ENCODE assay signal across 8 mouse cellular contexts in the genomic region with DNA sequence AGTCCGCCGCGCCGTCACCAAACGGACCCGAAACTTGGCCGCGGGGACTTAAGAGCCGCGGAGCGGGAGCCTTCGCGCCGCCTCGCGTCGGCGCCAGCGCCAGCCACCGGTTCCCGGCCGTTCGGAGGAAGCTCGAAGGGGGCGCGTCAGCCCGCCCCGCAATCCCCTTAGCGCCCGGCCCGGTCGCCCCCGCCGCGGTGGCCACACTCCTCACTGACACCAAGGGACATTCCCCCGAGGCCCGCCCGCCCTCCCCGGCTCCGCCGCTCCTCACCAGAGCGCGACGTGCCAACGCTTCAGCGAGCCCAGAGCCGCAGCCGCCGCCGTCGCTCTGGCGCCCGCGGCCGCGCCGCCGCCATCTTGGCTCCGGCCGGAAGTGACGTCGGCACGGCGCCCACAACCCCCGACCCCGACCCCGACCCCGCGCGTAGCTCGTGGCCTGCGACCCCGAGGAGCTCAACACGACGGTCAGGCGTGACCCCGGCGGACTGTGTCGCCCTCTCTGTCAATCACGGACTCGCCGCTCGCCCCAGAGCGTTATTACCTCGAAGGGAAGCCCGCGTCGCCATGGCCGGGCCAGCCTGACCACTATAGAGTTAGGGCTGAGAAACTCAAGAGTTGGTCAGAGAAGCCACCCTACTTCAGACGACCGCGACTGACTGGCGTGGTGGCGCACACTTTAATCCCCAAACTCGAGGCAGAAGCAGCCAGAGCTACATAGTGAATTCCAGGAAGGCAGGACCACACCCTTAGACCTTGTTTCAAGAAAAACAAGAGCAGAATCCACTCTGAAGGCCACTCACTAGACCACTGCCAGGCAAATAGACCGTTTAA. TPM values are rescaled to one million over a fixed set of nuclear protein-coding genes. Genes with fewer than 3 reads are reported as not detected.
DNase-seq lines count a peak whose midpoint lies in the region; ATAC-seq and TF ChIP-seq lines count a peak whose summit lies in the region.

A gene (minus strand): TSS at position 655 of the 834 bp plus-strand sequence.

- H3K4me3 ChIP-seq in hindbrain, embryonic 12.5 days, result peak within 1 kb of the TSS; percentile 83
- peak within 1 kb of the TSS; percentile 84 for H3K4me3 ChIP-seq in lung, postnatal 0 days (ENCODE audit: low read depth, low read length)

- no peak for TF ChIP-seq EP300 in lung, postnatal 0 days (IDR thresholded peaks at IDR 0.05)

- H3K4me2 ChIP-seq in hindbrain, embryonic 12.5 days (replicated peaks), result peak within 1 kb of the TSS; percentile 77
- H3K4me2 ChIP-seq in lung, postnatal 0 days (replicated peaks; ENCODE audit: low read depth, low read length), result peak within 1 kb of the TSS; percentile 83

- peak; percentile 81 for ATAC-seq in hindbrain, embryonic 12.5 days (ENCODE audit: low FRiP score)
- peak; percentile 85 for ATAC-seq in lung, postnatal 0 days

- peaks cover 16% of the 10 kb centered on the region for H3K4me1 ChIP-seq in hindbrain, embryonic 12.5 days
- H3K4me1 ChIP-seq in lung, postnatal 0 days (ENCODE audit: insufficient read depth, low read depth, low read length), result no peaks in the 10 kb centered on the region

- H3K36me3 ChIP-seq in hindbrain, embryonic 12.5 days, result no peaks in the 10 kb centered on the region
- no peaks in the 10 kb centered on the region for H3K36me3 ChIP-seq in lung, postnatal 0 days (ENCODE audit: insufficient read depth, low read length)

- peak within 1 kb of the TSS; percentile 89 for H3K9ac ChIP-seq in hindbrain, embryonic 12.5 days
- H3K9ac ChIP-seq in lung, postnatal 0 days (replicated peaks; ENCODE audit: low read depth), result peak within 1 kb of the TSS; percentile 88

- peak within 1 kb of the TSS; percentile 93 for H3K27ac ChIP-seq in hindbrain, embryonic 12.5 days
- H3K27ac ChIP-seq in lung, postnatal 0 days (ENCODE audit: low read length), result peak within 1 kb of the TSS; percentile 91

- WGBS in hindbrain, embryonic 12.5 days, result 2% methylated on average over 83 of the region's 96 CpGs
- WGBS in lung, postnatal 0 days, result 2% methylated on average over 62 of the region's 96 CpGs

- H3K27me3 ChIP-seq in hindbrain, embryonic 12.5 days, result no peaks in the 10 kb centered on the region
- H3K27me3 ChIP-seq in lung, postnatal 0 days (replicated peaks; ENCODE audit: insufficient read depth, low read length), result no peaks in the 10 kb centered on the region

- peak; percentile 12; the same call in 1 of the 2 replicates for TF ChIP-seq CTCF in lung, postnatal 0 days (IDR thresholded peaks at IDR 0.05)

- peak; percentile 64 for DNase-seq in R1 (ENCODE audit: low read depth, low spot score)
- DNase-seq in cerebellum, postnatal 25 days, result peak; percentile 78 to 85
- DNase-seq in frontal cortex, postnatal 25 days (ENCODE audit: low spot score in 2 of 2), result peak; percentile 47 to 49
- peak; percentile 44 to 68 for DNase-seq in layer of hippocampus, postnatal 14 days (ENCODE audit: low spot score in 2 of 2)
- DNase-seq in lung, postnatal 0 days (ENCODE audit: low spot score), result peak; percentile 75
- DNase-seq in ovary, postnatal 10 days (ENCODE audit: low spot score), result peak; percentile 62
- peak; percentile 67 for DNase-seq in thymus, postnatal 0 days (ENCODE audit: low spot score)

- no peaks in the 10 kb centered on the region for H3K9me3 ChIP-seq in hindbrain, embryonic 12.5 days (replicated peaks)
- H3K9me3 ChIP-seq in lung, postnatal 0 days (ENCODE audit: low read length), result no peaks in the 10 kb centered on the region

RNA-seq across cellular contexts. Expression of the gene that starts here (rescaled TPM):
- 20.2 and 22.3 TPM in 2 replicates for polyA plus RNA-seq in hindbrain, embryonic 12.5 days (2016; fragmentation: Nextera tagmentation; extraction: Ambion mirVana)
- 10 to 100 TPM; 34.9 to 35.4 TPM for total RNA-seq in layer of hippocampus, postnatal 14 days (2021)
- 7.9 and 8.4 TPM in 2 replicates for polyA plus RNA-seq in lung, postnatal 0 days (2015; fragmentation: Nextera tagmentation; extraction: Ambion mirVana)
- polyA plus RNA-seq in thymus, postnatal 0 days (2015; fragmentation: Nextera tagmentation; extraction: Ambion mirVana), result 8.9 and 9.6 TPM in 2 replicates

Comparison
In these comparisons a context has a peak if more than half of its experiments do, and no peak if none do; other contexts are left out.
1. Peak in every context shown above with its lines: DNase-seq, ATAC-seq, H3K4me3 ChIP-seq and H3K27ac ChIP-seq.